Mouse (Mus musculus) heart, adult 2 months (tissue): ENCODE measurements around the gene Cpne9. TPM values are rescaled to one million over a fixed set of nuclear protein-coding genes. Genes with fewer than 3 reads are reported as not detected.

Experiments
- DNase-seq, 2 experiments: peaks; one replicate each; pipeline ENCODE4 v3.0.0; 2021
- H3K27ac ChIP-seq: fragments of 200-600 bp; 2 replicates; pipeline ENCODE4 v1.8.1; 2022
- H3K27me3 ChIP-seq: fragments of 200-500 bp; 2 replicates; pipeline ENCODE4 v1.6.1; 2012; ENCODE audit warnings: mild to moderate bottlenecking, low read length, inconsistent platforms, mixed read lengths; ENCODE audit not compliant: control insufficient read depth, insufficient read depth
- H3K36me3 ChIP-seq: fragments of 200-500 bp; 2 replicates; pipeline ENCODE4 v1.6.1; 2012; ENCODE audit warnings: low read length, inconsistent platforms; ENCODE audit not compliant: control insufficient read depth, insufficient read depth
- H3K4me1 ChIP-seq: fragments of 200-500 bp; 2 replicates; pipeline ENCODE4 v1.6.1; 2011; ENCODE audit warnings: low read length; ENCODE audit not compliant: control insufficient read depth, insufficient read depth
- H3K4me3 ChIP-seq: fragments of 200-600 bp; 2 replicates; pipeline ENCODE4 v1.8.1; 2022
- H3K79me2 ChIP-seq: fragments of 200-500 bp; replicated peaks from 2 replicates; pipeline ENCODE4 v1.6.1; 2012; ENCODE audit warnings: mild to moderate bottlenecking, inconsistent platforms, low read length, moderate library complexity, mixed read lengths; ENCODE audit not compliant: control insufficient read depth, insufficient read depth
- H3K9ac ChIP-seq: fragments of 200-500 bp; 2 replicates; pipeline ENCODE4 v1.6.1; 2012; ENCODE audit warnings: low read depth, mild to moderate bottlenecking, control low read depth, inconsistent platforms, low read length, mixed read lengths
- CTCF ChIP-seq: fragments of 200-600 bp; IDR thresholded peaks from 2 replicates; pipeline ENCODE4 v1.8.1; 2022; ENCODE audit warnings: antibody characterized with exemption, mild to moderate bottlenecking, moderate library complexity
- EP300 ChIP-seq: fragments of 200-500 bp; IDR thresholded peaks from 2 replicates; pipeline ENCODE4 v1.6.1; 2011; ENCODE audit warnings: low read depth, low read length, control low read depth; ENCODE audit not compliant: insufficient read depth
- POLR2A ChIP-seq: fragments of 200-500 bp; IDR thresholded peaks from 2 replicates; pipeline ENCODE4 v1.6.1; 2011; ENCODE audit warnings: mild to moderate bottlenecking, low read depth, low read length, control low read depth; ENCODE audit not compliant: insufficient read depth
- WGBS: fragments of 180-500 bp; shearing (Covaris S2); methylation state at CpG from one replicate; pipeline ENCODE4 v1.1.7; 2018; 5-methylcytosine and 5-hydroxymethylcytosine counted together
- intact Hi-C: fragments of 180-260 bp; cut with DNase I; formaldehyde crosslinking; loops from one replicate; pipeline ENCODE4 v1.15.1; 2025
- polyA plus RNA-seq: library from polyadenylated mRNA; depleted of rRNA; stranded (reverse); fragments of >200 nt; gene quantifications from 2 replicates; pipeline ENCODE4 v1.2.3, GENCODE M21; 2012
- total RNA-seq, 2 experiments: library from RNA; stranded (reverse); gene quantifications; 2 replicates each; pipeline ENCODE4 v1.2.3; 2021

Cpne9 gene
- total and polyA plus RNA-seq, 3 experiments, result 0.02 to 0.09 TPM; not detected in 1

DNA sequence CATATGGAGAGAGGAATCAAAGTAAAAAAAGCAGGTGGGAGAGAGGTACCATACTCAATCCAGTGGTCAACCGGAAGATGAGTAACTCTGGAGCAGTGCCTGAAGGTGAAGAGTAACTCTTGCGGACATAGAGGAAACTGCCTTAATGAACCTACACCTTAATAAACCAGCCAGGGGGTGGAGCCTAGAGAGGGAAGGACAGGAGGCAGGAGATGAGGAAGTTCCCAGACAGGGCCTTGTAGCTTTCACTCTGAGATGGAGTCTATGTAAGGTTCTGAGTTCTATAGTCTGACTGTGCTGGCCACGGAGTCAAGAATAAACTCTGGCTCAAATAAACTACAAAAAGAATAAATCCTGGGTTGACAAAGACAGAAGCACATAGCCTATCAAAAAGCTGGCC lies 2.8 kb downstream of the Cpne9 start:
- no peak overlapping the region for H3K4me3 ChIP-seq
- TF ChIP-seq POLR2A (no peak), CTCF (no peak), EP300 (no peak)
- no peak for DNase-seq
- no peaks in the 10 kb centered on the region for H3K79me2 ChIP-seq
- no peaks in the 10 kb centered on the region for H3K36me3 ChIP-seq
- WGBS, result 68% methylated on average over 3 of the region's 3 CpGs
- peaks cover 9% of the 10 kb centered on the region for H3K27me3 ChIP-seq
- no peak overlapping the region for H3K27ac ChIP-seq
- intact Hi-C loops, result no loop called here
- H3K4me1 ChIP-seq, result no peaks in the 10 kb centered on the region
- H3K9ac ChIP-seq, result no peak overlapping the region

GRCm38 (mm10) chr6:113286316-113286715 lies 4.2 kb downstream of the Cpne9 start:
- no peaks in the 10 kb centered on the region for H3K36me3 ChIP-seq
- no peak overlapping the region for H3K9ac ChIP-seq
- H3K4me3 ChIP-seq, result no peak overlapping the region
- peaks cover 9% of the 10 kb centered on the region for H3K27me3 ChIP-seq
- H3K27ac ChIP-seq, result no peak overlapping the region
- intact Hi-C loops, result no loop called here
- H3K79me2 ChIP-seq, result no peaks in the 10 kb centered on the region
- no peaks in the 10 kb centered on the region for H3K4me1 ChIP-seq
- no peak for TF ChIP-seq EP300
- no peak for TF ChIP-seq CTCF
- TF ChIP-seq POLR2A, result no peak
- DNase-seq, result no peak
- 59% methylated on average over 1 of the region's 1 CpGs for WGBS

- H3K36me3 ChIP-seq, result no peaks in the 10 kb centered on the region
- no peak for DNase-seq
- intact Hi-C loops, result no loop called here
- no peaks in the 10 kb centered on the region for H3K79me2 ChIP-seq
- H3K27me3 ChIP-seq, result peaks cover 7% of the 10 kb centered on the region
- no peak overlapping the region for H3K27ac ChIP-seq
- H3K9ac ChIP-seq, result no peak overlapping the region
- TF ChIP-seq EP300 (no peak), CTCF (no peak), POLR2A (no peak)
- H3K4me1 ChIP-seq, result no peaks in the 10 kb centered on the region
- 52% methylated on average over 4 of the region's 4 CpGs for WGBS
- H3K4me3 ChIP-seq, result no peak overlapping the region
Measured at GRCm38 (mm10) chr6:113287236-113287635, 5.1 kb downstream of the Cpne9 start.

- no peak overlapping the region for H3K9ac ChIP-seq
- no peaks in the 10 kb centered on the region for H3K4me1 ChIP-seq
- intact Hi-C loops, result no loop called here
- no peaks in the 10 kb centered on the region for H3K27me3 ChIP-seq
- no peaks in the 10 kb centered on the region for H3K79me2 ChIP-seq
- TF ChIP-seq EP300, result no peak
- TF ChIP-seq POLR2A, result no peak
- TF ChIP-seq CTCF, result no peak
- no peak overlapping the region for H3K4me3 ChIP-seq
- no peak for DNase-seq
- no peak overlapping the region for H3K27ac ChIP-seq
- 88% methylated on average over 15 of the region's 15 CpGs for WGBS
- no peaks in the 10 kb centered on the region for H3K36me3 ChIP-seq
Measured at GRCm38 (mm10) chr6:113289346-113289745, 7.2 kb downstream of the Cpne9 start.

DNA sequence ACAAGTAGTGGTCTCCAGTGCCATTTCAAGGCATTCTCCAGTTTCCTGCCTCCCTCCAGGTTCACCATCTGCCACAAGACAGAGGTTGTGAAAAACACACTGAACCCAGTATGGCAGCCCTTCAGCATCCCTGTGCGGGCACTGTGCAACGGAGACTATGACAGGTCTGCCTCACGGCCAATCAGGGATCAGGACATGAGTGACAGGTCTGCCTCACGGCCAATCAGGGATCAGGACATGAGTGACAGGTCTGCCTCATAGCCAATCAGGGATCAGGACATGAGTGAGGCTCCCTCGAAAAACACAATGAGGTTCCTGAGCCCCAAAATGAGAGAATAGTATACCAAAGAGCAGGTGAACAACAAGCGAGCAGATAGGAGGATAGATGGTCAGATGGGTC lies 8.2 kb downstream of the Cpne9 start:
- 68% methylated on average over 6 of the region's 6 CpGs for WGBS
- Histone ChIP-seq H3K79me2 (no peaks in the 10 kb centered on the region), H3K27me3 (no peaks in the 10 kb centered on the region), H3K36me3 (no peaks in the 10 kb centered on the region), H3K9ac (no peak overlapping the region), H3K4me1 (no peaks in the 10 kb centered on the region), H3K27ac (no peak overlapping the region), H3K4me3 (no peak overlapping the region)
- DNase-seq, result no peak
- intact Hi-C loops, result no loop called here
- TF ChIP-seq POLR2A (no peak), CTCF (no peak), EP300 (no peak)

DNA sequence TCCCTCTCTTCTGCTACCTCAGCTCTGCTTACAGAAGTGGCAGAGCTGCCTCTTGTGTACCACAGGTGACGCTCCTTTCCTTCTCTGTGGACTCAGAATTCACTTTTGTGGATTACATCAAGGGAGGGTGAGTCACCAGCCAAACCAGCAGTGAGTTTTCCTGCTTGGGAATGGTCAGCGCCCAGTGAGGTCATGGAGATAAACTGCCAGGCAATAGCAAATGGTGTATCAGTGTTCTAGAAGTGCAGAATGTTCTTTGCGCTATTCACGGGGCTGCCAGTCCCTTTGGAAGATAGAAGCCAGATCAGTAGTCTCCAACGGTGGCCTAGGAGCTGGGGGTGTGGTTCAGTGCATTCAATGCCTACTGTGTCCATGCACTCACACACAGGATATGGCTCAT lies 10.8 kb downstream of the Cpne9 start:
- DNase-seq, result no peak
- no peaks in the 10 kb centered on the region for H3K27me3 ChIP-seq
- H3K9ac ChIP-seq, result no peak overlapping the region
- TF ChIP-seq CTCF (no peak), EP300 (no peak)
- WGBS, result 26% methylated on average over 5 of the region's 5 CpGs
- no peaks in the 10 kb centered on the region for H3K36me3 ChIP-seq
- H3K79me2 ChIP-seq, result no peaks in the 10 kb centered on the region
- no peaks in the 10 kb centered on the region for H3K4me1 ChIP-seq
- no peak overlapping the region for H3K4me3 ChIP-seq
- intact Hi-C loops, result no loop called here
- no peak overlapping the region for H3K27ac ChIP-seq
